Mouse (Mus musculus): ENCODE results near the gene Ucma.
"Not testable (repeated sequence)": the region's sequence is repeated elsewhere in the genome, so short reads cannot be mapped to it uniquely, and the experiment has no call there.

The Ucma gene

DNA sequence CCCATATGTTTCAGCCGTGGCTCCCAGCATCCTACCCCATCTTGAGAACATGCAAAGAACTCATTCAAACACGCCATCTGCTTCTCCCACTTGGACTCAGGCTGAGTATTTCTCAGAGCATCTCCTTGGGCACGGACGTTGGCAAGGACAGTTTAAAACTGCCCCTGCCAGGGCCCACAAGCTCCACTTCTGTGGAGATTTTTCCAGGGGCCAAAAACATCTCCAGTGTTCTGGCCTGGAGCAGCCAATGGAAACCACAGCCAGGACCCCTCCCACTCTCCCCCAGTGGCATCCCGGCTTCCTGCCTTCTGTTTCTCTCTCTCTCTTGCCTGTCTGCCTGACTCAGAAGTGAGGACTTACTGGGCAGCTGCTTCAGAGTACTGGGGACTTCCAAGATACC lies at the start of gene Ucma:
Gene Ucma (plus strand): TSS at position 316 of the 400 bp plus-strand sequence.
- DNase-seq (ENCODE audit: extremely low read depth, insufficient read length, low spot score) = no peak

DNA sequence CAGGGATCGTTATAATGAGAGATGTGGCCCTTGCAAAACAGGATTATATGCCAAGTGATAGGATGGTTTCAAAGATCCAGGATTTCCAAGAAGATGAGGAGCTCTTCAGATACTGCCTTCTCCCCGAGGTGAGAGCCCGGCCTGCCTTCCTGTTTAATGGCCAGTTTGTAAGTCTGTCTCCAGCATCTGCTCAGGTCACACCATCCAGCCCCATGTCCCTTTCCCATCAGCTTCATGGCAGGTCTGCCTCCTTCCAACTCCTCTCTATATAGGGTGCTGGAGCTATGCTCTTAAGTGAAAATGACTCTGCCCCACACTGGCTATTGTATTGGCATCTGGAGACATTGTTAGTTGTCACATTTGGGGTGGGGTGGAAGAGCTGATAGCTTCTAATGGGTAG lies 48.5 kb upstream of the Ucma start:
- no peak for DNase-seq (ENCODE audit: extremely low read depth, insufficient read length, low spot score)

DNA sequence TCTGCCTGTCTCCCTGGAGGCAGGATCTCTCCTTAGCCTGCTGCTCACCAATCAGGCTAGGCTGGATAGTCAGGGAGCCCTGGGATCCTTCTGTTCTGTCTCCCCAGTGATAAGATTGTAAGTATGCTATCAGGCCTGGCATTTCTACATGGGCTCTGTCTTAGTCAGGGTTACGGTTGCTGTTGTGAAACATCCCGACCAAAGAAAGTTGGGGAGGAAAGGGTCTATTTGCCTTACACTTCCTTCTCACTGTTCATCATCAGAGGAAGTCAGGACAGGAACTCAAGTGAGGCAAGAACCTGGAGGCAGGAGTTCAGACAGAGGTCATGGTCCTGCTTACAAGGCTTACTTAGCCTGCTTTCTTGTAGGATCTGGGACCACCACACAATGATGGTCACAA lies 46.7 kb upstream of the Ucma start:
- no peak for DNase-seq (ENCODE audit: extremely low read depth, insufficient read length, low spot score)

DNA sequence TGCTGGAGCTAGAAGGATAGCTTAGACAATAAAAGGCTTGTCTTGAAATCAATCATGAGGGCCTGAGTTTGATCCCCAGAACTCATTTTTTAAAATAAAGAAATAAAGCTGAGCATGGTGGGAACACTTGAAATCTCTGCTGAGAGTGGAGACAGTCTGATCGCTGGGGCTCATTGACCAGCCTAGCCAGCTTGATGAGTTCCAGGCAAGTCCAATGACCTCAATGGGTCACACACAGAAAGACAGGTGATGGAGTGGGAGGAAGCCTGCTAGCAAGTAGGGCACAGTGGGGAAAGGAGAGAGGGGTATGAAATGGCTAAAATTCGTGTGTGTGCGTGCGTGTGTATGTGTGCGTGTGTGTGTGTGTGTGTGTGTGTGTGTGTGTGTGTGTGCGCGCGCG lies 41.4 kb upstream of the Ucma start:
- DNase-seq (ENCODE audit: extremely low read depth, insufficient read length, low spot score) = no peak

DNA sequence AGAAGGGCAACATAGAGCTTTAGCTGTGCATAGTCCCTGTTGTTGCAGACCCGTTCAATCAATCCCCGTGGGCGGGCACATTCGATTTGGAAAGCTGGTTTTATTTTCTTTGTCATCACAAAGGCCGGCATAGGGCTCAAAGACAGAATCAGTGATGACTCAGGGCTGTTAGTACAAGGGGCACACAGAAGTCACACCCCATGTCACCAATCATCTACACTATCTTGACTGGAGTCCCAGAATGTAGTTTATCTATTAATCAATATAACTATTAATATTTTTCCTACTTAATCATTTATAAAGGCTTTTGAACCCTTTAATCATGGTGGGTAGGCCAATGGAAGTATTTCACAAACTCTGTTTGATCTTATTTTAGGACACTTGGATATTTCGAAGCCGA lies 38.0 kb upstream of the Ucma start:
- no peak for DNase-seq (ENCODE audit: extremely low read depth, insufficient read length, low spot score)

DNA sequence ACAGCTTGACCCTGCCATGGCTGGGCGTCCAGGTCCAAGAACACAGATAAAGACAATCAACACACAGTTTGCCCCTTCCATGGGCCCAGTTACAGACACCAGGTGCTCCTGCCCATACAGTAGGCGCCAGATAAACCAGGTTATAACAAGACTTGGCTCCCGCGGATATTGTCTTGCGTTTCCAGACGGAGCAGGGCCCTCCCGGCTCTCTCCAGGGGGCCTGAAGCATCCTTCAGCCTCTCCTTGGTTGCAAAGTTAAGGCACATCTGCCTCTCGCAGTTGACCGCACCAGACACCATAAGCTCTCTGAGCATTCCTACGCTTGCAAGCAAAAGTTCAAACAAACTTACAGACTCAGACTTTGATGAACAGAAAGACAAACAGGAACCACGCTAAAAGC lies 35.1 kb upstream of the Ucma start:
- no peak for DNase-seq (ENCODE audit: extremely low read depth, insufficient read length, low spot score)

DNA sequence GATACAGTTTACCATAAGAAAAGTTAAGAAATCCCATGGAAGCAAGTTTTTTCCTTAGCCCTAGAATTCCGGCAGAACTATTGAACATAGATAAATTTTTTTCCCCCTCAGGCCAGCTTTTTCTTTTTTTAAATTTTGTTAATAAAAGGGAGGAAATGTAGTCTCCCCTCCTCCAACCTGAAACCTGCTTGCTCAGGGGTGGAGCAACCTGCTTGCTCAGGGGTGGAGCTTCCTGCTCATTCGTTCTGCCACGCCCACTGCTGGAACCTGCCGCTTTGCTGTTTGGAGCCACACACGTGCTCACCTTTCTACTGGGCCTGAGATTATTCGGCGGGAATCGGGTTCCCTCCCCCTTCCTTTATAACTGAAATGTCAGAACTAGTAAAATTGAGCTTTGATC lies 26.2 kb upstream of the Ucma start:
- not testable (repeated sequence) for DNase-seq (ENCODE audit: extremely low read depth, insufficient read length, low spot score)

DNA sequence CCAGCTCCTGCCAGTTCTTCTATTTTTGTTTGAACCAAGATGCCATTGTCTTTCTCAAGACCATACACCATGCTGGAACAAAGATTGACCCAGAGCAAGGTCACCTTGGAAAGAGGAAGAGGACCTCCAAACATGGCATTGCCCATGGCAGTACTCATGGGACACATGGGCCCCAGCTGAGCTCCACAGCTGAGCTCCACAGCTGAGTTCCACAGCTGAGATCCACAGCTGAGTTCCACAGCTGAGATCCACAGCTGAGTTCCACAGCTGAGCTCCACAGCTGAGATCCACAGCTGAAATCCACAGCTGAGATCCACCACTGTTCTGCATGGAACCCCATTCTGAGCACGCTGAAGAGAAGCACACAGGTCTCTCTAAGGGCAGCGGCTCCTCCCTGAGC lies 24.9 kb upstream of the Ucma start:
- DNase-seq (ENCODE audit: extremely low read depth, insufficient read length, low spot score) = no peak

DNA sequence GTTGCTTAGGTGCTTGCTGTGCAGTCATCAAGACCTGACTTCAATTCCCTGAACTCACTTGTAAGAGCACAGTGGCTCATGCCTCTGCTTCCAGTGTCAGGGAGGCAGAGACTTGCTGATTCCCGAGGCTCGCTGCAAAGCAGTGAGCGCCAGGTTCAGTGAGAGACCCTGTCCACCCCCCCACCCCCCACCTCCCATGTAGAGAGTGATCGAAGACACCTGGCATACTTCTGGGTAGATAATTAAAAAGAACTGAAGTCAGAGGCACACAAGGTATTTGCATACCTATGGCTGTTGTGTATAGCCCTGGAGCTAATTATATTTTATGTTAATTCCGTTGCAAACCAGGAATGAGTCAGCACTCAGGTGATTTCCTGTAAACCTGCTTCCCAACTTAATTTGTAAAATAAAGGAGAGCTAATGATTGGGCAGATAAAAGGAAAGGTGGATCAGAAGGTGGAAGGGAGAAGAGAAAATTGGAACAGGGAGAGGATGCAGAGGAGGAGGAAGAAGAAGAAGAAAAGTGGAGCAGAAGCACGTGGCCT lies 21.6 kb upstream of the Ucma start:
- no peak for DNase-seq (ENCODE audit: extremely low read depth, insufficient read length, low spot score)

DNA sequence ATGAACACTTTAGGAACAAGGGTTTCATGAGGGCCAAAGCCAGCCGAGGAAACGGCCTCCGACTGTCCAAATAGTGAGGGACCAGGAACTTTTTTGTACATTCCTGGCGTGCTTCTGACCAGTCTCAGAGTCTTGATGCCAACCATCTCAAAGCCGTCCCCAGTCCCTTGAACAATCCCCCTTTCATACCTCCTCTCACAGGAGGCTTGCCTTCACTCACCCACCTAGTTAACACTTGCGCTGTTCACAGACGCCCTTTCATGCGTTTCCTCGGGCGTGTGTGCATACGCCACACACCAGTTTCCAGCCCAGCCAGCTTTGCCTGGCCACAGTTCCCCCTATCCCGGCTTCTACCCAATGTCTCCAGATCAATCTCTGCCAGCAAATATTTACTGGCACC lies 17.9 kb upstream of the Ucma start:
- no peak for DNase-seq (ENCODE audit: extremely low read depth, insufficient read length, low spot score)

DNA sequence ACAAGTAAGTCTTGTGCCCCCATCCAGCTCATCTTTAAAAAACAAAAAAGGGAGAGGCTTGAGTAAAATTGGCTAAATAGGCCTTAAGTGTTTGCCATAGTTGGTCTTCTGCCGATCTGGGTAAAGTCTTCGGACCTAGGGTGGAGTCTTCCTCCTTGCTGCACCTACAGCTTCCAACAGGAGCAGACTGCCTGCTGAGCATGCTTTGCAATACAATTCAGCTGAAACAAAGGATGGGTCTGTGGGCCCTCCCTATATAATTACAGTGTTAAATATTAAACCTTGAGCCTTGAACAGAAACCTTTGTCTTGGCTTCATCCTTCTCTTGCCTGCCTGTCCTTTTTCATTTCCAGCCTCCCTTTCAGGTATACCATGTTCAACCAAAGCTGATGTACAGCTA lies 8.1 kb upstream of the Ucma start:
- DNase-seq (ENCODE audit: extremely low read depth, insufficient read length, low spot score) = no peak

DNA sequence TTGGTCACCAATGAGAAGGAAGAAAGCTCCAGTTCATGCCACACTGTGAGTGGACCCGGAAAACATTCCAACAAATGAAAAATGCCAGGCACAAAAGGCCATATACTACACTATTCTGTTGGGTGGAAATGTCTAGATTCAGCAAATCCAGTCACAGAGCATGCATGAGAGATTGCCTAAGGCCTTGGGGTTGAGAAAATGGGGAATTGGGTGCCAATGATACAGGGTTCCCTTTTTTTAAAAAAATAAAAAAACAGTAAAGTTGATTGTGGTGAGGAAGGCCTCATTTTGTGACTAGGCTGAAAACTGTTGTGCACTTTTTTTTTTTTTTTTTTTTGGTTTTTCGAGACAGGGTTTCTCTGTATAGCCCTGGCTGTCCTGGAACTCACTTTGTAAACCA lies 6.8 kb upstream of the Ucma start:
- no peak for DNase-seq (ENCODE audit: extremely low read depth, insufficient read length, low spot score)

DNA sequence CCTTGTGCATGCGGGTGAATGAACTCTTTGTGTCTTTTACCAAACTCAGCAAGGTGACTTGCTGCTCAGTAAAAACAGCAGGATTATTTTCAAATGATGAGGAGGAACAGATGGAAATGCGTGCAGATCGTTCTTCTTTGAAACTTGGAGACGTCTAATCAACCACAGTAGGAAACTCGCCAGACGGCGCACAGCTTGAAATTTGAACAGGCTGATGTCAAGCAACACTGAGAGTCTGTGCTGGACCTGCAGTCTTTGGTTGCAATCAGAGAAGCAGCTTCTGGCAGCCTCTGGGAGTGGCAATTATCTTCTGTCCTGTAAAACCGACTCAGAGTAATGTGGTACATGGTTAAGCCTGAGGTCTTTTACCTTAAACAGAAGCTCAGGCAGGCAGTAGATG lies 2.2 kb downstream of the Ucma start:
- no peak for DNase-seq (ENCODE audit: extremely low read depth, insufficient read length, low spot score)

DNA sequence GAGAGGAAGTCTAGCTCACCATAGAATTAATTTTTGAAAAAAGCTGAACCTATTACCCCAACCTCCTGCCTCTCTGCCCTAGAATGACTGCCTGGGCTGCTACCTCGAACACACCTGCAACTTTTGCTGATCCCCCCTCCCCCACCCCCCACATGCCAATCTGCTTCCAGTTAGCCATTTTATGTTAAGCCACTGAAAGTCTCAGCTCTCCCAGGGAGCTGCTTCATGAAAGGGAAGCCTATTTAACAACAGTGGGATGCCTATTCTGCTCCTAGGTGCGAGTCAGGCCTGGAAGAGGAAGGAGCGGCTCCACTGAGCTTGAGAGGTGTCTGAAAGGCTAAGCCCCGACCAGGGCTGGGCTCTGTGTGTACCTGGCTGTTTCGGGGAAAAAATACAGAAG lies 8.1 kb downstream of the Ucma start:
- no peak for DNase-seq (ENCODE audit: extremely low read depth, insufficient read length, low spot score)

DNA sequence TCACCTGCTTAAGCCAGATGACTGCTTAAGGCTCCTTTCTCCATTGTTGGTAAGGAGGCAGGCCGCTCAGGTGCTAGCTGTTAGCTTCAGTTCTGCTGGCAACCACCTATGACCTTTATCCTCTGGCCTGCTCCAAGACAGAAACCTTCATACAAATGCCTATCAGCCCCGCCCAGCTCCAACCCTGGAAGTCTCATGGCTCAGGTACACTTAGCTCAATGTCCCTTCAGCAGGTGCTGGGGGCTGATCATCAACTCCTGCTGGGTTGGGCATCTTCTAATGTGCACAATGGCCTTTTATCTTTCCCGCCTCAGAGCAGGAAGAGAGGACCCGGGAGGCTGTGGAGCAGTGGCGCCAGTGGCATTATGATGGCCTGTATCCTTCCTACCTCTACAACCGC lies 9.1 kb downstream of the Ucma start:
- DNase-seq (ENCODE audit: extremely low read depth, insufficient read length, low spot score) = no peak

DNA sequence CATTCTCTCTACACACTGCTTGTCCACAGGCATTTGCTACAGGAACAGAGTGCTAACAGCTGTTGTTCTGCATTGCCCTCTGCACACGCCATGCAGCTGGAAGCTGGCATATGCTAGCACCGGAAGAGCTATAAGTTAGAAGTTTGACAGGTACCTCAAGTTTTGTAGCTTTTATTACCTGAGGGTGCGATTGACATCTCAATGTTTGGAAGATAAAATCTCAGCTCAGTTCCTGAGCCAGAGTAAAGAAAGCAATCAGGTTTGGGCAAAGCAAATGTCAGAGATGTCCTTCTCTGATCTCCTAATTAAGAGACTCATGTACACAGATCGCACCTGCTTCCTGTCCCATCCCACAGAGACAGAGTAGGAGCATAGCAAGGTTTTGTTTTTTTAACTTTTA lies 10.9 kb downstream of the Ucma start:
- no peak for DNase-seq (ENCODE audit: extremely low read depth, insufficient read length, low spot score)

DNA sequence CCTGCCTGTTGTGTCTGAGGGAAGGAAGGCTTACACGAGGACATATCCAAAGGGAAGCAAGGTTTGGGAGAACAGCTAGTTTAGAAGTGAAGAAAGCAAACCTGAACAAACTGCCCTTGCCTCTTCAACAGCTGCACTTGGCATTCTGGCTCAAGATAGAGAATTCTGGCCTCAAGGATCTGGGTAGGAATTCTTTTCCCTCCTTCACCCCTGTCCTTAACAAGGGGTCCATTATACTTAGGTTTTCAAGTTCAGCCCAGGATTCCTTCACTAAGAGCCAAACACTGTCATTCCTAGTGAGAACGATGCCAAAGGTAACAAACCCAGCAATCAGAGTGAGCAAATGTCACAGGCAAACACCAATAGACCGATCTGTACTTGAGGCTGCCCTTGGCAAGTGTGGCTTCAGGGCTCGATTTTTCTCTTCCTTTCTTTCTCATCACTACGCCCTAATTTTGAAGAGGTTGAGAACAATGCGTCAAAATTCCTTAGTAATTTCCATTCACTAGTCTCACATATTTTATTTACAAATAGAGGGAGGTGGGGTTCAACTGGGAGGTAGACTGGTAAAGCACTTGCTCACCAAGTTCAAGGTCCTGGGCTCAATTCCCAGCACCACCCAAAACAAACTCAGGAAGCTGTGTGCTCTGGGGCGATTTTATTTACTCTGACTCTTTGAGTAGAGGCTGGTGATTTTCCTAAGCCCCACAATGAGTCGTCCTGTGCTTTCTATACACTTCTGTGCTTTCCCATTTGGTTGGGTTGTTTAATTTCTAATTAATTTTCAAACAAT lies 11.7 kb downstream of the Ucma start:
- no peak for DNase-seq (ENCODE audit: extremely low read depth, insufficient read length, low spot score)

DNA sequence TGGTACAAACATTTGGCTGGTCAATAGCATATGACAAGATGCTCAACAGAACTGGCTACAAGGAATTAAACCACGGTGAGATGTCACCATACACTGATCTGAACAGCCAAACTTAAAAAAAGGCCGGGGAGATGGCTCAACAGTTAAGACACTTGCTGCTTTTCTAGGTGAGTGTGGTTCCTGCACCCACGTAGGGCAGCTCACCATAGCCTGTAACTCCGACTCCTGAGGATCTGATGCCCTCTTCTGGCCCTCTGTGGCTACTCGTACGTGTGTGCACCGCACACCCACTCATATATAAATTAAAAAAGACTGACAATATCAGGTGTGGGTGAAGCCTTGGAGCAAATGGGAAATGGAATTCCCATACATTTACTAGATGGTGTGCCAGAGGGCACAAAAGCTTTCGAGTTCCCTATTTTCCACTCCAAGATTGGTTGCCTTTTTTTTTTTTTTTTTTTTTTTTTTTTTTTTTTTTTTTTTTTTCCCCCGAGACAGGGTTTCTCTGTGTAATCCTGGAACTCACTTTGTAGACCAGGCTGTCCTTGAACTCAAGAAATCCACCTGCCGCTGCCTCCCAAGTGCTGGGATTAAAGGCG lies 13.0 kb downstream of the Ucma start:
- DNase-seq (ENCODE audit: extremely low read depth, insufficient read length, low spot score) = no peak

DNA sequence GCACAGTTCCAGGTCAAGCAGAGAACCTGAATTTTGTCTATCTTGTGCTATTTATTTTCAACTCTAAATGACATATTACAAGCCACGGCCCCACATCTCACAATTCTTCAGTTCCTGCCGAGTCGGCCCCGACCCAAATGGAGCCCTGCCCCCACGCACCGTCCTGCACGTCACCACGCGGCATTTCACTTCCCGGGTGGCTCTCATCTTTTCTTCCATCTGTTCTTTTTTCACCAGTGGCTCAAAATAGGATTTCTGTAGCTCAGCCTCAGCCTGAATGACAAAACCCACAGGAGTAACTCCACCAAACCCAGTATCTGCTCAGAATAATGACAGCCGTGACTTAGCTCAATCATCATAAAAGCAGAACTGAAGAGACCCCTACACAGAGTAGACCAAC lies 17.7 kb downstream of the Ucma start:
- DNase-seq (ENCODE audit: extremely low read depth, insufficient read length, low spot score) = no peak

DNA sequence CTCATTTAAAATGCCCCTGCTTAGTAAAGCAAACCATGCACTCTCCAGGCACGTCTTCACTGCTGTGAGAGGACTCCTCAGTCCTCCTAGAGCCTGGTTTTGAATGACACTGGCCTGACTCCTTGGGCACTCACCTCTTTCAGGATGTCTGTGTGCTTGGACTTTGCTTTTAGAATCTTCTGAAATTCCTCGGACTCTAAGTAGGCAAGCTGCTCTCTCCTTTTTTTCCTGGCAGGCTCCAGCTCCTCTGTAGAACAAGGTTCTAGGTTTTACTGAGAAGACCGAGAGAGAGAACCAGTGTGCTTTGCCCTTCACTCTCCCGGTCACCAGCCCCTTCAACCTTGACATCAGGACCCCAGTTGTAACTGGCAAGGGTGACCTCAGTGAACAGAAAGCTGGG lies 18.5 kb downstream of the Ucma start:
- DNase-seq (ENCODE audit: extremely low read depth, insufficient read length, low spot score) = no peak

DNA sequence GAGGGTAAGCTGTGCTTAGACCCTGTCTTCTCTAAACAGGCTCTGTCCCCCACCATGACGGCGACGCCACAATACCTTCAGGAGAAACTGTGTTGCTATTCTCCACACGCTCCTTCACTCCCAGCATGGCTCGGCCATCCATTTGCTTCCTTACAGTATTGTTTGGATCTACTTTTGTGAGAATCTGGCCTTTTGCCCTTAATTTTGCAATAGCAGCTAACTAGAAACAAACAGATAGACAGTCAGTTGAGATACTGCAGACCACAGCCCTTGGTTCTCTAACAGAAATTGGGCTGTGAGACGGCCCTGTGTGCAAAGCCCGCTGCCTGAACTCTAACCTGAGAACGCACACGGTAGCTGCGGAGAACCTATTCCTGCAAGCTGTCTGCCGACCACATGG lies 19.7 kb downstream of the Ucma start:
- DNase-seq (ENCODE audit: extremely low read depth, insufficient read length, low spot score) = no peak

DNA sequence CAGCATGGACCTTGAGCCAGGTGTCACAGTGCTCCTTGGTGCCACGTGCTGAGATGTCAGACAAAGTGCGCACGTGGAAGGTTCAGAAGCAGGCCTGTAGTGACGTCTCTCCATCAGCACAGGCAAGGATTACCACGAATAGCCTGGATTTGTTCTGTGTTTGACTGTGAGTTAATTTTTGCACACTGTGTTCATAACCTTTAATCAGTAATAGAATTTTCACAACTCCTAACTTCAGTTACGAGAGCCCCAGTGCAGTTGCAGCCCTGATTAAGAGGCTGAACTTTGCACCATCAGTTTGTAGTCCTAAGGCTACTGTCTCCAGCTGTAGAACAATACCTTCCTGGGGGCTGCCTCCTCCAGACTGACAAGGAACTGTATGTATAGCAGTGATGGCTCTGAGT lies 20.5 kb downstream of the Ucma start:
- DNase-seq (ENCODE audit: extremely low read depth, insufficient read length, low spot score) = no peak

Data from 3134 (cell line).